Mouse (Mus musculus) ES-Bruce4 (cell line): ENCODE data around the gene Ccng1.

Experiments used
- CTCF ChIP-seq: IDR thresholded peaks from one replicate; pipeline ENCODE4 v1.8.1; 2011; ENCODE audit warnings: low read depth, low read length
- EP300 ChIP-seq: IDR thresholded peaks from 2 replicates; pipeline ENCODE4 v1.6.1; 2011; ENCODE audit warnings: low read depth, low read length; ENCODE audit not compliant: insufficient read depth

DNA sequence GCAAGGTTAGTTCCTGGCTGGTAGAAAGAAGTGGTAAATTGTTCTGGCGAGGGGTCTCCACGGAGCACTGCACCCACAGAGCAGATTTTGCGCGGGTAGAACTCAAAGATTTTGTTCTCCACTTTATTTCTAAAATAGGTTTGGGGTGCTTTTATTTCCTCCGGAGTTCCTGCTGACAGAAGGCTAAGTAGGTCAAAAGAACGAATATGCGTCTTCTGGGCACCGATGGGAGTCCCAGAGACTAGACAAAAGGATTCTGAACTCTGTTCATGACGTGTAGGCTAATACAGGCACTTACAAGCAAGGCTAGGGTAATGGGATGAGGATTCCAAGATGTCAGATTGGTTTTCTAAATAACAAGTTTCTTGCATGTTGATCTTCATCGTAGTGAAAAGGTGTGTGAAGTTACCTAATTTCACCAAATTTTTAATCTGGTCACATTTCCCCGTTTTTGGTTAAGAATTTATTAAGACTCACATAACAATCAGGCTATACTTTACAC, 20.8 kb downstream of the Ccng1 start:
- TF ChIP-seq CTCF = no peak
- no peak for TF ChIP-seq EP300
